Mouse (Mus musculus): ENCODE data around the gene Tnxb.
"Not testable (repeated sequence)": the region's sequence is repeated elsewhere in the genome, so short reads cannot be mapped to it uniquely, and the experiment has no call there.

The Tnxb gene

DNA sequence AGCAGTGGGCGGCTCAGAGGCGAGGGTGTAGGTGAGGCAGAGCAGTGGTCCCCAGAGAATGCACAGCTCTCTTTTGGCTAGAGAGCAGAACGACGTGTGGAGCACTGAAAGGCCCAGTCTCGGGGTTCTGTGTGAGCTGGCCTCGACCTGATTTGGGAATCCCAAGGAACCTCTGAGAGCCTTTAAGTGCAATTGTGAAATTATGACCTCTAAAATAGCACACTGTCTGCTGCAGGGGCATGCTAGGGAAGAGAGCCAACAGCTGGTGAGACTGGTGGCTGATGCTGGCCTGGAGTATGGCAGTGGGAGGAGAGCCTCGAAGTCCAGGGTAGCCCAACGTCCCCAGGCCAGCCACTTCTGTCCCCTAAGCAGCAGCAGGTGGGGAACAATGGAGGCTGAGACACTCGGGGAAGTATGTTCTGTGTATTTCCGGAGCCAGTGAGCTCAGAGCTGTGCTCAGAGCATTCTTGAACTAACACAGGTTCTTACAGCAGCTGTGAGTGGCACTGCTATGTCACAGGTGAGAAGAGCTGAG lies 13.4 kb downstream of the Tnxb start:
- DNase-seq (ENCODE audit: low spot score in 2 of 2), result no peak

DNA sequence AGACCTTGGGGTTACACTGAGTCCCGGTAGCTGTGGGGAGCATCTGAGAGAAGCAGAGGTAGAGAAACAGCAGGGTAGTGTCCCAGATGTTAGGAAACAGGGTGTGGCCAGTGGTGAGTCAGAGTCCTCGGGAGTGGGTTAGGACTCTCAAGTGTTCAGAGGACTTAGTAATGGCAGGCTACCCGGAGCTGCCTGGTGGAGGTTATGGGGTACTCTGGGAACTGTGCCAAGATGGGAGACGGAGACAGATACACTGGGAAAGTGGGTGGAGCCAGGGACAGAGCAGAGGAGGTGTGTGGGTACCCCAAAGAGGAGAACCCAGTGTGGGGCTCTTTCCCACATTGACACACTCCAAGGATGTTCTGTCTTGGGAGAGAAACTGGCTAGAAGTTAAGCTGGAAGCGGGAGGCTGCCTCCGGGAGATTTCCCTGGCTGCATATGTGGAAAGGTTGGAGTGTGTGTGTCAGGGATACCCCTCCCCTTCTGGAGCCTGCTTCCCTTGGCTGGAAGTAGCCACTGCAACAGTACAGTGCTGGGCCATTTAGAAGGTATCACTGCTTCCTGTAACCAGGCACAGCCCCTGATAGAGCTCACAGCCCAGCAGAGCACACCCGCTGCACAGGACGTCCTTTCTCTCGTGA lies 14.0 kb downstream of the Tnxb start:
- DNase-seq (ENCODE audit: low spot score in 2 of 2), result no peak

DNA sequence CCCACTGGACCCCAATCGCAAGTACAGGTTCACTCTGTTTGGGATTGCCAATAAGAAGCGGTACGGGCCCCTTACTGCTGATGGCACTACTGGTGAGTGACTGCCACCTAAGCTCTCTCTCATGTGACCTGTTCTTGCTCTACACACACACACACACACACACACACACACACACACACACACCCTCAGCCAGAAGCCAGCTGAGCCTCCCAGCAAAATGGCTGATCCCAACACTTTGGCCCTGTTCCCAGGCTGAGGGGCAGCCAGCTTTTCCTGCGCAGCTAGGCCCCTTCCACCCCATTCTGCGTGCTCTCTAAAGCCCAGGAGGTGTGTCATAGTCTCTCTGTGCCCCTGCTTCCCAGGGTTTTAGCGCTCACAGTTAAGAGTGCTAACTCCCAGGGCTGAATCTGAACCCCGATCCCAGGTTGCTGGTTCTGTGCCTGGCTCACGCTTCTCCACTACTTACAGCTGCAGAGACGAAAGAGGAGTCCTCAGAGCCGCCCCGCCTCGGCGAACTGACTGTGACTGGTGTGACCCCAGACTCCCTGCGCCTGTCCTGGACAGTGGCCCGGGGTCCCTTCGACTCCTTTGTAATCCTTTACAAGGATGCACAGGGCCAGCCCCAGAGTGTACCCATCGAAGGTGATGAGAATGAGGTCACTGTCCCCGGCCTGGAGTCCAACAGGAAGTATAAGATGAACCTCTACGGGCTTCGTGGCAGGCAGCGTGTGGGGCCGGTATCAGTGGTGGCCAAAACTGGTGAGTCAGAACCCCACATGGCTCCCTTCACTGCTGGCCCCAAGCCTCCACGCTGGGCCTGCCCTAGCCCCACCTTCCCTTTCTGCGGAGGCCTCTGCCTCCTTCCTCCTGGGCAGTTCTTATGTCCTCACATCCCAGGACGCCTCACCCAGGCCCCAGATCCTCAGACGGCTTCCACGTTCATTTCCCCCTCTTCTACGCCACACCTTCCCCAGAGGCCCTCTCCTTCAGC lies 15.1 kb downstream of the Tnxb start:
- DNase-seq (ENCODE audit: low spot score in 2 of 2), result no peak

DNA sequence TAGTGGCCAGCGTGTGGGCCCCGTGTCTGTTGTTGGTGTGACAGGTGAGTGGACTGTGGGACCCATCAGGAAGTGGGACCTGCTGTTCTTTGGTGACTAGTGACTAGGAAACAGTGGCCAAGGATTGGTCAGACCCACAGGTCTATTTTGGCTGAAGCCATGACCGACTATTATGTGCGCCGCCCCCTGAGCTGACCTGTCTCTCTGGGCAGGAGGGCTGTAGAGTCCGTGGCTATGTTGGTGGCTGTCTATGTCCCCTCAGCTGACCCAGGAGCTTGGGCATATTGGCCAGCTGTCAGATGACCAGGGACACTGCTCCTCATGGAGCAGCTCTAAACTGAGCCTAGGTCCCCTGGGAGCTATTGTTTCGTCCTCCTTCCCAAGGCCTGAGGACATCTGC lies 18.6 kb downstream of the Tnxb start:
- no peak for DNase-seq (ENCODE audit: low spot score in 2 of 2)

DNA sequence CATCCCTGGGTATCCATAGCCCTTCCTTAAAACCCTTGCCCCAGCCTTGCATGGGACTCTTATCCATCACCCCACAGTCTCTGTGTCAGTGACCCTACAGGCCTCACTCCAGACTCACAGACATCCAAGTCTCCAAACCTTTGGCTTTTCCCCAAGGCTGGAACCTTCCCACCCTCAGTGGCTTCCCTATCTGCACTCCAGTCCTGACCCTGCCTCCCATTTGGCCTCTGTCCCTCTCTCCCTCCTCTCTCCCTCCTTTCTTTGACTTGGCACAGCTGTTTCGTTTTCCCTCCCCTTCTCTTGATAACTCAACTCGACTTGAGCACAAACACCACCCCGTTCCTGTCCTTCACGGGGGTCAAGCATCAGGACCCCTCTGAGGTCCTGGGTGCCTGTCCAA lies 20.1 kb downstream of the Tnxb start:
- DNase-seq (ENCODE audit: low spot score in 2 of 2), result no peak

DNA sequence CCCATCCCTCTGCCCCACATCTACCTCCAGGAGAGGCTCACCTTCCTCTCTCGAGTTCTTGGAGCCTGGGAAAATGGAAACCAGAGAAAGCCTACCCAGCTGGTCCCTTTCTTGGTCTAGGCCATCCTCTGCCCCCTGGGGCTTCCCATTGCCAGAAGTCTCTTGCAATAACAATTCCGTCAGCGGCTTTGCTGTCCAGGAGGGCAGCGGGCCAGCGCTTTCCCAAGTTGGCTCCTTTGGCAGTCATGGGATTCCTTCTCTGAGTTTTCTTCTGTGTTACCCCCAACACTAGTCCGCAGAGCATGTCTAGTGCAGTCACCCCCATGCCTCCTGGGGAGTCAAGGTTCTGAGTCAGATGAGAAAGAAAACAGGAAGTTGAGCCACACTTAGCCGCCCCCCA lies 22.6 kb downstream of the Tnxb start:
- no peak for DNase-seq (ENCODE audit: low spot score in 2 of 2)

DNA sequence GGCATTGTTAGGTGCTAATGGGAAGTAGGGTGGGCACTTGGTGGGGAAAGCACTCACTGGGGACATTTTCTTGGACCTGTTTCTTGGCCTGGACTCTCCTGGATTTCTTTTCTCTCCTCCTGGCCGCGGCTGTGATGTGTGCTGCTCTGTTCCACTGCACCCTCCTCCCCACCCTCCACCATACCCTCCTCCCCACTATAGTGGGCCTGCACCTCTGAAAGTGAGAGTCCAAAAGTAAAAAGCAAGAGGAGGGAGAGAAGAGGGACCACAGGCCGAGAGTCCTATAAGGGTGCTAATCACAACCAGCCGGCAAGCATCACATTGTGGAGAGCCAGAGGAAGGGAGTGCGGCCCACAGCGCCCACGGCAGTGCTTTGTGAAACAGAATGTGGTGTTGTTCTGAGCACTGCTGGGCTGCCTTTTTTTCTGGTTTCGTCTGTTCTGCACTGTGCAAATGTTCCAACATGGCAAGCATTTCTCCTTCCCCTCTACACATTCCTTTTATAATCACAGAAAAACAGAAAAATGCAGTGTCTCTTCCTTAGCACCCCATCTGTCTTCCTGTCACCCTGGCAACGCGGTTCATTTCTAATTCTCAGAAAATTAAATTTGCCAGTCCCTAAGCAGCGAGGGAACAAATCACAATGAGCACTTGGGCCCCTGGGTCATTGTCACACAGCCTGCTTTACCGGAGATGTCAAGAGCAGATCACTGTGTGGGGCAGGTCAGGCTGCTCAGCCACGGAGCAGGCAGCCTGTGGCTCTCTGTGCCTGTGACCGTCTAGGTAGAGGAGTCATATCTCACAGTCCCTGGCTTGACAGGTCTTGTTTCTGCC lies 29.5 kb downstream of the Tnxb start:
- DNase-seq (ENCODE audit: low spot score in 2 of 2), result no peak

DNA sequence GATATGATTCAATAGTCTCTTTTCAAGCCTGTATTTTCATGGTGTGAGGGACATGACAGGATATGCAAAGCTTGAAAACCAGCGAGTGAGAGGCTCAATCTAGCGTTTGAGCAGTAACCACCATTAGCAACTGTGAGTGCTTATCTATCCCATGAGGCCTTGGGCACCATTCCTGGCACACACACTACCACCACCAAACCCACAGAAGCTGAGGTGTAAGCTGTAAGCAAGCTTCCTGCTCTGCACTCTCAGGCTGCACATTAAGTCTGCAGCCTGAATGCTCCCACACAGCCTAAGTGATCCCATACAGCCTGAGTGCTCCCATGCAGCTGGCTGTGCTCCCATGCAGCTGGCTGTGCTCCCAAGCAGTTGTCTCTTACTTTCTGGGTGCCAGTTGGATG lies 30.3 kb downstream of the Tnxb start:
- DNase-seq (ENCODE audit: low spot score in 2 of 2), result no peak

DNA sequence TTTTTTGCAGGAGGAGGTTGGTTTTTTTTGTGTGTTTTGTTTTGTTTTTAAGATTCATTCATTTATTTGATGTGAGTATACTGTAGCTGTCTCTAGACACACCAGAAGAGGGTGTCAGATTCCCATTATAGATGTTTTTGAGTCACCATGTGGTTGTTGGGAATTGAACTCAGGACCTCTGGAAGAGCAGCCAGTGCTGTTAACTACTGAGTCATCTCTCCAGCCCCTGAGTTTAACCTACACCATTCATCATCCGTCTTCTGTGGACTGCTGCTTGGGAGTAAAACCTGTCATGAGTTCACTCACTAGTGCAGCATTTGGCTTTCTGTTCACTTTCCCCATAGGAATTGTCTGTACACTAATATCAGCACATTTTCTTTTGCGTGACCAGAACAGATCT lies 36.1 kb downstream of the Tnxb start:
- not testable (repeated sequence) for DNase-seq (ENCODE audit: low spot score in 2 of 2)

DNA sequence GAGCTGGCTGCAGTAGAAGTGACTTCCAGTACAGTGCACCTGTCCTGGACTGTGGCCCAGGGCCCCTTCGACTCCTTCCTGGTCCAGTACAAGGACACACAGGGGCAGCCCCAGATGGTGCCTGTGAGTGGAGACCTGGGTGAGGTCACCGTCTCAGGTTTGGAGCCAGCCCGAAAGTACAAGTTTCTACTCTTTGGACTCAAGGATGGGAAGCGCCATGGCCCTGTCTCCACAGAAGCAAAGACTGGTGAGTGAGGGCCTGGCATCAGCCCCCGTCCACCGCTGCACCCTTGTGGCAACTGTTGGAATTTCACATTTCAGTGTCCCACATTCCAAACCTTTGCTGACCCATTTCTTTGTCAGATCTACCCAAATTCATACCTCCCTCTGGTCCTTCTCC lies 42.6 kb downstream of the Tnxb start:
- peak; percentile 7 to 64 for DNase-seq (ENCODE audit: low spot score in 2 of 2)

DNA sequence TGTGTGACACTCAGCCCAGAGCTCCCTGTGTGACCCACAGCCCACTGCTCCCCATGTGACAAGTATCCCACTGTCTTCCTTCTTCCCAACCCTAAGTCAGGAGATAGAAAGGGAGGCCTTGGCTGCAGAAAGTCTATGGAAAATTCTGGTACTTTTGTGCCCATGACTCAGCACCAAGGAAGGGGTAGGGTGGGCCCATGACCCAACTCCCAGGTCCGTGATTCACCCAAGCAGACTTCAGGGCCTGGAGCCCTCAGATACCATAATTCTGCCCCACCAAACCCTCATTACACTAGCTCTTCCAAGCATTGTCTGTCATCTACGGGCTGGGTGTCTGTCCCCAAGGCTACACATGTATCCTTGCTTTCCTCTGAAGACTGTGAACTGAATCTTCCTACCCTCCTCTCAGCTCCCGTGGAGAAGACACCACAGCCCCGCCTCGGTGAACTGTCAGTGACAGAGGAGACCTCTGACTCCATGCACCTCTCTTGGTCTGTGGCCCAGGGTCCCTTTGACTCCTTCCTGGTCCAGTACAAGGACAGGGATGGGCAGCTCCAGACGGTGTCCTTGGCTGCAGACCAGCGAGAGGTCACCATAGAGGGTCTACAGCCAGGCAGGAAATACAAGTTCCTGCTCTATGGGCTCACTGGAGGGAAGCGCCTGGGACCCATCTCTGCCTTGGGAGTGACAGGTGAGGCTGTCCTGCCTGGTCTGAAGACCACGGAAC lies 44.0 kb downstream of the Tnxb start:
- not testable (repeated sequence) for DNase-seq (ENCODE audit: low spot score in 2 of 2)

DNA sequence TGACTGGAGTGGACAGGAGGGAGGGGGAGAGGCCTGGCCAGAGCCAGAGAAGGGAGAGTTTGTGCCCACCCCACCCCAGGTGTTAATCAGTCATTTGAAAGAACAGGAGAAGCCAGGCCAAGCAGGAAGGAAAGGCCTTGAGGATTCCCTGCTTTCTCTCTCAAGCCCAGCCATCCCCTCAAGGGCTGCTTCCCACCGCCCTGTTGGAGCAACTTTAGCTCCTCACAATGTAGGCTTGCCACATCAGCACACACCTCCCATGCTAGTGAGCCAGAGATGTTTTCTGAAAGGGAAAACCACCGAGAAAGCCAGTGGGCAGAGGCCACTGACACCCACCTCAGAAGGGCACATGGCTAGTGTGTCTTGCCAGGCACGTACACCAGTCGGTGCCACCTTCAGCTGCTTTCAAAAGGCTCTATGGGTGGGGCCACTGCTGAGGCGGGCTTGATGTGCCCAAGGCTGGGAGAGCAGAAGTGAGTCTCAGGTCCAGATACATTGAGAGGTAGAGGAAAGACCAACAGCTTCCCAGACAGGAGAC lies 44.6 kb downstream of the Tnxb start:
- DNase-seq (ENCODE audit: low spot score in 2 of 2), result not testable (repeated sequence)

DNA sequence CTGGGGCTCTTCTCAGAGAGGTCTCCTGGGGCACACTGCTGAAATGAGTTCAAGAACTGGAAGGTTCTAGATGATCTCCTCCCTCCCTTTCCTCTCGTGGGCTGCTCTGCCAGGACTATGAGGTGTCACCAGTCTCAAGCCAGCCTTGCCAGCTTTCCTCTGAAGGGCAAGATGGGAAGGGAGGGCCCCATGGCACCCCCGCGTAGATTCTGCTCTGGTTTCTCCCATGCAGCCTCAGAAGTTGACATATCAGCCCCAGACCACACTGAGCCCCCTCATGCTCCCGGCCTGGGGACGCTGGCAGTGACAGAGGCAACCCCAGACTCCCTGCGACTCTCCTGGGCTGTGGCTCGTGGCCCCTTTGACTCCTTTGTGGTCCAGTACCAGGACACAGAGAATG lies 45.1 kb downstream of the Tnxb start:
- DNase-seq (ENCODE audit: low spot score in 2 of 2), result not testable (repeated sequence)

DNA sequence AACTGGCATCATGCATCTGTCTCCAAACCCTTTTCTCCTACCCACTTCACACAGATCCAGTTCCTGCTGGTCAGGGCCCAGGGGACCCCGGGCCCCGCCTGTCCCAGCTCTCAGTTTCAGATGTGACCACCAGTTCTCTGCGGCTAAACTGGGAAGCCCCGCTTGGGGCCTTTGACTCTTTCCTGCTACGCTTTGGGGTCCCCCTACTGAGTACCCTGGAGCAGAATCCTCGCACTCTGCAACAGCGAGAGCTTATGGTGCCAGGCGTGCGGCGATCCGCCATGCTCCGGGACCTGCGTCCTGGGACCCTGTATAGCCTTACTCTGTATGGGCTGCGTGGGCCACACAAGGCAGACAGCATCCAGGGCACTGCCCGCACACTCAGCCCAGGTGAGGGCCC lies 45.9 kb downstream of the Tnxb start:
- DNase-seq (ENCODE audit: low spot score in 2 of 2), result no peak

DNA sequence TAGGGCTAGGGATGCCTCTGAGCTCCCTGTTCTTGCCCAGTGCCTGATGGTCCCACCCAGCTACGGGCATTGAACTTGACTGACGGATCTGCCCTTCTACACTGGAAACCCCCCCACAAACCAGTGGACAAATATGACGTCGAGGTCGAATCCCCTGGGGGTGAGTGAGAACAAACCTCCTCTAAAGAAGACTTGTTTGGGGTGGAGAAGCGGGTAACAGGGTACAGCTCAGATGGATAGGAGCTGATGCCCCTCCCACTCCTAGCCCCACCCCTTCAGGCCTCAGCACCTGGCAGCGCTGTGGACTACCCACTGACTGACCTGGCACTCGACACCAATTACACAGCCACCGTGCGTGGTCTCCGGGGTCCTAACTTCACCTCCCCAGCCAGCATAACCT lies 47.1 kb downstream of the Tnxb start:
- DNase-seq (ENCODE audit: low spot score in 2 of 2), result no peak

DNA sequence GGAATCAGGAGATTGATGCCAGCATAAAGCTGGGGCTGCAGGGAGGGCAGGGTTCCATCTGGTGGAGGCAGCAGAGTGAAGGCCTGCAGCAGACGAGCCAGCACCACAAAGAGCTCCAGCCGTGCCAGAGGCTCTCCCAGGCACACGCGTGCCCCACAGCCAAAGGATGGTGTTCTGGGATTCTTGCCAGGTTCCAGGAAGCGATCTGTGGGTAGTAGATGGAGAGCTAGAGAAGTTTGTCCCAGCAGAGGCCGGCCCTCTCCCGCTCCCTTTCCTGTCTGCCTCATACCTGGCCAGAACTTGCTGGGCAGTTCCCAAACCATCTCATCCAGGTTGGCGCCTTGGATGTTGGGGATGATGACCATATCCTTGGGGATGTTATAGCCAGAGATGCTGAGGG lies 49.6 kb downstream of the Tnxb start:
- not testable (repeated sequence) for DNase-seq (ENCODE audit: low spot score in 2 of 2)

DNA sequence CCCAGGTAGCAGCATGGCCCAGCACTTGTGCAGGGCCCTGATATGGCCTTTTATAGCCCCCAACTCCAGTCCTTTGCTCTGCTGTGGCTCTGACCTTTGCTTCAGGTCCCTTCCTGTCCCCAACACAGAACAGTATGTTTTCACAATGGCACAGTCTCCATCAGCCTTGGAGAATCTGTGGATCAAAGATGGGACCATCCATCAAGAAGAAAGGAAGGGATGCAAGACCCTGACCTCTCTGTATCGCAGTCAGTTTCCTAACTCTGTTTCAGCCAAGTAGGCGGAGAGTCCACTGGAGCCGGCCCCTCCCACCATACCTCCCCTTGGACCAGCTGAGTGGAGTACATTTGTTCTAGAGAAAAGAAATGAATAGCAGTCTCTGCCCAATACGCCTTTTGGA lies 51.9 kb downstream of the Tnxb start:
- not testable (repeated sequence) for DNase-seq (ENCODE audit: low spot score in 2 of 2)

DNA sequence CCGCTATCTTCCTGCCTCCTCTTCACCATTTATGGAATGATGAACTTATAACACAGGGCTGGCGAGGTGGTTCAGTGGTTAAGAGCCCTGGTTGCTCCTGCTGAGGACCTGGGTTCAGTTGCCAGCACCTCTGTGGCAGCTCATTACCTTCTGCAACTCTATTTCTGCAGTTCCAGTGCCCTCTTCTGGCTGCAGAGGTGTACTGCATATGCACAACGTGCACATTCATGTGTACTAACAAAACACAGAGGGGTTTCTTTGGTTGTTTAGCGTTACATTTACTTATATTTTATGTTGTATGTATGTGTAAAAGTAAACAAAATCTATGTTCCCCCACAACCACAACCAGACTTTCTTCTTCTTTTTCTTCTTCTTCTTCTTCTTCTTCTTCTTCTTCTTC lies 52.7 kb downstream of the Tnxb start:
- DNase-seq (ENCODE audit: low spot score in 2 of 2), result no peak

DNA sequence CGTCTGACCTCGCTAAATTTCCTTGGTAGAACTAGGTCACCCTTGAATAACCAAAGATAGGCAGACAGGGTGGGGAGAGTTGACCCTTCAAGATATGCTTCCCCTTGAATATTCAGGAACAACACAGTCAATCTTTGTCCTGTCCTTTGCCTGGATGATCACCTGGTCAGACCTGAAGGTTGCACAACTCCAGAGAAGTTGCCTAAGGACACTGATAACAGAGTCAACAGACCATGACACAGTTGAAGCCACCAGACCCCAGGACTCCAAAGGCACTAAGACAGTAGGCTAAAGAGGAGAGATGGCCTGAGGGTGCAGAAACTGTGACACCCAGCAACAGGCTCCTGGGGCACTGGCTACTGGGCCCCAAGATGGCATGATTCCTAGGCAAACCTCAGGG lies 57.6 kb downstream of the Tnxb start:
- no peak for DNase-seq (ENCODE audit: low spot score in 2 of 2)

DNA sequence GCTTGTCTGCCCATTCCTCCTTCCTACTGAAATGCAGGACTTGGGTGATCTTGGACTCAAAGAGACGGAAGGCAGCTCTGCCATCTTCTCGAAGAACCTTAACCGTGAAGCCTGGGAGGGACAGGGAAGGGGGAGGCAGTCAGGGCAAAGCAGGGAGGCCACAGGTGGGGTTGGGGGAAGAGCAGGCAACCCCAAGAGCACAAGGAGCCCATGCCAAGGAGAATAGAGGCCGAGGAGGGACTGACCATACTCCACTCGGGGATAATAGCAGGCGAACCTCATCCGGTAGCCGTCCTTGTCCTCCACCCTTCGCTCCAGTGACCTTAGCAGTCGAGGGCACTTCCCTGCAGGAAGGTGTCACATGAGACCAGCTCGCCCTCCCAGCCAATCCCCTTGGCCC lies 58.8 kb downstream of the Tnxb start:
- DNase-seq (ENCODE audit: low spot score in 2 of 2), result not testable (repeated sequence)

All from thymus, postnatal 10 days (tissue).